Mouse (Mus musculus) olfactory bulb, adult 2 months (tissue): ENCODE measurements around the gene St3gal3.

Experiments used
- CTCF ChIP-seq: fragments of 200-500 bp; IDR thresholded peaks from 2 replicates; pipeline ENCODE4 v1.5.1; 2012; ENCODE audit warnings: low read depth, mild to moderate bottlenecking, low read length, moderate library complexity; ENCODE audit not compliant: insufficient read depth
- POLR2A ChIP-seq: fragments of 200-500 bp; IDR thresholded peaks from 2 replicates; pipeline ENCODE4 v1.6.1; 2012; ENCODE audit warnings: mild to moderate bottlenecking, low read depth, low read length, moderate library complexity; ENCODE audit not compliant: insufficient read depth

GRCm38 (mm10) chr4:117913421-117913820 is 221.3 kb downstream of the St3gal3 start:
- TF ChIP-seq CTCF (no peak), POLR2A (no peak)
